Mouse (Mus musculus) intestine, embryonic 14.5 days (tissue): ENCODE data around the gene Tacc2. TPM values are rescaled to one million over a fixed set of nuclear protein-coding genes. Genes with fewer than 3 reads are reported as not detected.

ENCODE experiments used
- ATAC-seq: fragments of 200-750 bp; cut with Nextera tagmentation; replicated peaks from 2 replicates; pipeline ENCODE4 v1.8.0; 2017; ENCODE audit warnings: low read depth, moderate number of reproducible peaks, moderate TSS enrichment, moderate library complexity; ENCODE audit not compliant: low FRiP score, low TSS enrichment
- DNase-seq: peaks from one replicate; pipeline ENCODE4 v3.0.0-alpha.2; 2018; ENCODE audit warnings: low spot score
- H3K27ac ChIP-seq: fragments of 300-500 bp; sonication (generic); 2 replicates; pipeline ENCODE4 v1.5.1; 2014; ENCODE audit warnings: low read depth, mild to moderate bottlenecking, control low read depth
- H3K27me3 ChIP-seq: fragments of 300-500 bp; sonication (generic); replicated peaks from 2 replicates; pipeline ENCODE4 v1.6.1; 2014; ENCODE audit warnings: low read length, control low read depth; ENCODE audit not compliant: control insufficient read depth, insufficient read depth
- H3K36me3 ChIP-seq: fragments of 300-500 bp; sonication (generic); 2 replicates; pipeline ENCODE4 v1.6.1; 2014; ENCODE audit warnings: low read length, control low read depth; ENCODE audit not compliant: control insufficient read depth, insufficient read depth
- H3K4me1 ChIP-seq: fragments of 300-500 bp; sonication (generic); replicated peaks from 2 replicates; pipeline ENCODE4 v1.6.1; 2014; ENCODE audit warnings: low read length, control low read depth, mixed read lengths; ENCODE audit not compliant: control insufficient read depth, insufficient read depth
- H3K4me2 ChIP-seq: fragments of 300-500 bp; sonication (generic); 2 replicates; pipeline ENCODE4 v1.6.1; 2014; ENCODE audit warnings: low read length
- H3K4me3 ChIP-seq: fragments of 300-500 bp; sonication (generic); 2 replicates; pipeline ENCODE4 v1.5.1; 2014; ENCODE audit warnings: low read depth, low read length, control low read depth, mixed read lengths
- H3K9ac ChIP-seq: fragments of 300-500 bp; sonication (generic); 2 replicates; pipeline ENCODE4 v1.6.1; 2014; ENCODE audit warnings: mild to moderate bottlenecking, low read length
- H3K9me3 ChIP-seq: fragments of 300-500 bp; sonication (generic); 2 replicates; pipeline ENCODE4 v1.6.1; 2016; ENCODE audit warnings: low read length, control low read depth; ENCODE audit not compliant: control insufficient read depth
- WGBS: fragments of 180-500 bp; shearing (Covaris S2); extraction: QIAGEN DNeasy Blood & Tissue Kit; methylation state at CpG from one replicate; pipeline ENCODE4 v1.1.7; 2014; 5-methylcytosine and 5-hydroxymethylcytosine counted together
- polyA plus RNA-seq: library from polyadenylated mRNA; unstranded; fragments of >200 nt; fragmentation: Nextera tagmentation; extraction: Ambion mirVana; gene quantifications from 2 replicates; pipeline ENCODE4 v1.2.1, GENCODE M21; 2014

Tacc2 gene
- polyA plus RNA-seq, 1 experiment from 2014 or later = 33.7 TPM

DNA sequence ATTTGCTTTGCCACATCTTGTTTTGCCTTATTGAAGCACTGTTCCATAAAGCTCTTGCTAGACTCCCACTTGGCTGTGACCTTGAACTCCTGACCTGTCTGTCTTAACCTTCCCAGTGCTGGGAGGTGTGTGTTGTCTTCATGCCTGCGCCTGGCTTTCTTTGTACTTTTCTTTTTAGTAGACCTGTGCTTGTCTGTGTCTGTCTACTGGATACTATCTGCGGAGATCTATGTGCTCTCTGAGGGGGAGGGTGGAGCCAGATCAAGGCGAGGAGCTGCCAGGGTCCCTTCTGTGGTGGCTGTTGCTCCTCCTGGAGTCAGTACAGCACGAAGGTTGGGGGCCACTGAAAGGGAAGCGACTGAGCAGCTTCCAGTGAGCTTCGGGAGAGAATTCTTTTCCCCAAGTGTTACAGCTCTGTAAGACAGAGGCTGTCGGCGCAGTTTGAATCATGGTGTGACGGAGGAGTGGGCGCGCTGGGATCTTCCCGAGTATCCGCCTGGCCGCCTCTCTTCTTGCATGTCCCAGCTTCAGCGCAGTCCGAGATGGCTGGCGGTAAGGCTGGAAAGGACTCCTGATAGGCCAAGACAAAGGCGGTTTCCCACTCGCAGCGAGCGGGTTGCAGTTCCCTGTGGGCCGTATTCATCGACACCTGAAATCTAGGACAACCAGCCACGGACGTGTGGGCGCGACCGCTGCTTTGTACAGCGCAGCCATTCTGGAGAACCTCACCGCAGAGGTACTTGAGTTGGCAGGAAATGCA lies 189.4 kb downstream of the Tacc2 start:
- Histone ChIP-seq H3K27ac (no peak overlapping the region), H3K4me2 (no peak overlapping the region), H3K4me3 (no peak overlapping the region), H3K9me3 (no peaks in the 10 kb centered on the region), H3K9ac (peak overlapping the region; percentile 27; the same call in 1 of the 2 replicates), H3K36me3 (peaks cover 22% of the 10 kb centered on the region), H3K4me1 (0 out of 2 replicates have a peak, but pooled peaks cover 2% of the 10 kb centered on the region), H3K27me3 (no peaks in the 10 kb centered on the region)
- ATAC-seq = no peak
- 61% methylated on average over 30 of the region's 30 CpGs for WGBS
- no peak for DNase-seq

DNA sequence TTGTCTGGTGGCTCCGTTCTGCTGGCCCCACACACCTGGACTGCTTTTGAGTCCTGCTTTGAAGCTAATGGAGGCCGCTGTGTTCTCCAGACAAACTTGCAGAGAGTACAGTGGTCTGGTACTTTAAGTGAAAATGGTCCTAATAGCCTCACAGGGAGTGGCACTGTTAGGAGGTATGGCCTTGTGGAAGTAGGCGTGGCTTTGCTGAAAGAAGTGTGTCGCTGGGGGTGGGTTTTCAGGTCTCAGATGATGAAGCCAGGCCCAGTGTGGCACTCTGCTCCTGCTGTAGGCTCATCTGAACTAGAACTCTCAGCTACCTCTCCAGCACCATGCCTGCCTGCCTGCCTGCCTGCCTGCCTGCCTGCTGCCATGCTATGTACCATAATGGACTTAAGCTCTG lies 190.9 kb downstream of the Tacc2 start:
- no peak for DNase-seq
- Histone ChIP-seq H3K9me3 (no peaks in the 10 kb centered on the region), H3K4me2 (no peak overlapping the region), H3K27ac (no peak overlapping the region), H3K27me3 (no peaks in the 10 kb centered on the region), H3K9ac (no peak overlapping the region), H3K36me3 (peaks cover 21% of the 10 kb centered on the region), H3K4me3 (no peak overlapping the region), H3K4me1 (no peaks in the 10 kb centered on the region)
- WGBS = 87% methylated on average over 4 of the region's 4 CpGs
- no peak for ATAC-seq

DNA sequence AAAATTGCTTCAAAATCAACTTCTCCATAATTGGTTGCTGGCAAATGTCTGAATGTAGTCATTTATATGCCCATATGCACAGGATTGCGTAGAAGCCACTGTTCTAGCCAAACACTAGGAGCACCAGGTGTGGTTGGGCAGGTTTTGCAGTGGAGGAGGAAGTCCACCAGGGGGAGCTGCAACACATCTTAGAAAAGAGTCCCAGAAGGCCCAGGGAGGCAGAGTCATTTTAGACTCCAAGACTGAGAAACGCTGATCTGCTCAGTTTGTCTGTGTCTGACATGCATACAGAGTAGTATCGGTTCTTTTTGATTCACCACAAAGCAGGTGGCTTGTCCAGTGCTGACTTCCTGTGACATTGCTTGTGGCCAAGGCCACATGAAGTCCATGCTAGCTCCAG lies 193.5 kb downstream of the Tacc2 start:
- Histone ChIP-seq H3K27me3 (no peaks in the 10 kb centered on the region), H3K36me3 (peaks cover under 1% of the 10 kb centered on the region; the same call in 1 of the 2 replicates), H3K9ac (no peak overlapping the region), H3K4me3 (no peak overlapping the region), H3K4me1 (no peaks in the 10 kb centered on the region), H3K4me2 (no peak overlapping the region), H3K9me3 (no peaks in the 10 kb centered on the region), H3K27ac (no peak overlapping the region)
- DNase-seq = peak; percentile 89
- 27% methylated on average over 3 of the region's 3 CpGs for WGBS
- ATAC-seq = no peak

DNA sequence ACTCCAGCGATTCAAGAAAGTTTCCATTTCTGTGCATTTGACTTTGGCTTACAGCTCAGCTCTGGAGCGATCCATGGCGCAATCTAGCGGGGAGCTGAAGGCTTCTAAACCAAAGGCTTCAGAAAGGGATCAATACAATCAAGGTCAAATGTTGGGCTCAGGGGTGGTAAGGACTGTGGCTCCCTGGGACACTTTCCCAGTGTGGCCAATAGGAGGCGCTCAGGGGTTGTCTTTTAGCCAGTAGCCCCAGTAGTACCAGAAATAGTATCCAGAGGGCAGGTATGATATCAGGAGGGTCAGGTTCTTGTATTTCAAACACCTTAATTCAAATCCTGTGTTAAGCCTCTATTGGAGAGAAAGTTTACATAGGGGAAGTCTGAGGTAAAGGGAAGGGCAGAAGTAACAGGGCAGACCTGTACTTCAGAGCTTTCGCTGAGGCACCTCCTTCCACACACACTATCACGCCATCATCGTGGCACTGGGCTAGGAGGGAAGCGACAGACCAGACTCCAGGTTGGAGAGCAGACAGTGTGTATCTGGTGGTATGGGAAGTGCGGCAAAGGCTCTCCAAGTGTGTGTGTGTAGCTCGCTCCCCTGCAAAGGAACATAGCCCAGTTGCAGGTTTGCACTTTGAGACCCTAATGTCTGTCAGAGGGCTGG lies 196.1 kb downstream of the Tacc2 start:
- H3K27ac ChIP-seq = no peak overlapping the region
- peak; percentile 65 for DNase-seq
- ATAC-seq = no peak

DNA sequence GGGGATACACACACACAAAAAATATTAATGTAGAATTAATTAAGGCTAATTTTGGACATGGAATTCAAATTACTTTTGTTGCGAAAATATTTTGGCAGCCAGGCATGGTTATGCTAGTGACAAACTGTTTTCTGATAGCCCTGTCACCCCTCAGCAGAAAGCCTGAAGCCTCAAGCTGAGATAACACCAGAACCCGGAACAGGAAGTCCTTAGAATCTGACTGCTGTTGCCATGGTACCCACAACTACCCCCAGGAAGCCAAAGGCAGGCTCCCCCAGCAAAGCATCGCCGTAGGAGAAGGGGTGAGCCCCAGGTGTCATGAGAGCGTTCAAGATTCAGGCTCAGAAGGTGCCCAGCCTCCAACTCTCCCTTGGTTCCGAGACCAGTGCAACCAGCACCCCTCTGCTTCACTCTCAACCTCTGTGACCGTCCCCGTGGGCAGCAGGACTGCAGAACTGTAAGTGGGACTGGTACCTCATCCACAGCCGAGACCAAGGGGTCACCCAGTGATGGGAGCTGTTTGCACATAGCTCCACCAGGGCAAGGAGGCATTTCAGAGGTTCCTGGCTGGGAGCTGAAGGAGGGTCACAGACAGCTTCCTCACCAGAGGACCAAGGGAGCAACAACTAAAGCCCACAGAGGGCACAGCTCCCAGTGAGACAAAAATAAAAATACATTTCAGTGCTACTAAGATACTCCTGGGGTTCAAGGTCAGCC lies 196.8 kb downstream of the Tacc2 start, which contains the start of gene Btbd16:
TSS of gene Btbd16 (plus strand) at position 156 of the 717 bp plus-strand sequence.
- Histone ChIP-seq H3K4me1 (no peaks in the 10 kb centered on the region), H3K9me3 (no peaks in the 10 kb centered on the region), H3K9ac (no peak within 1 kb of the TSS), H3K36me3 (no peaks in the 10 kb centered on the region), H3K27me3 (no peaks in the 10 kb centered on the region), H3K27ac (no peak within 1 kb of the TSS), H3K4me2 (no peak within 1 kb of the TSS), H3K4me3 (no peak within 1 kb of the TSS)
- ATAC-seq = no peak
- no peak for DNase-seq
- 55% methylated on average over 9 of the region's 9 CpGs for WGBS

More for the DNA sequence above, 196.1 kb downstream of the Tacc2 start:
- no peaks in the 10 kb centered on the region for H3K4me1 ChIP-seq
- no peak overlapping the region for H3K4me3 ChIP-seq
- H3K9ac ChIP-seq = no peak overlapping the region
- 65% methylated on average over 11 of the region's 11 CpGs for WGBS
- no peaks in the 10 kb centered on the region for H3K36me3 ChIP-seq
- H3K9me3 ChIP-seq = no peaks in the 10 kb centered on the region
- no peak overlapping the region for H3K4me2 ChIP-seq
- no peaks in the 10 kb centered on the region for H3K27me3 ChIP-seq

DNA sequence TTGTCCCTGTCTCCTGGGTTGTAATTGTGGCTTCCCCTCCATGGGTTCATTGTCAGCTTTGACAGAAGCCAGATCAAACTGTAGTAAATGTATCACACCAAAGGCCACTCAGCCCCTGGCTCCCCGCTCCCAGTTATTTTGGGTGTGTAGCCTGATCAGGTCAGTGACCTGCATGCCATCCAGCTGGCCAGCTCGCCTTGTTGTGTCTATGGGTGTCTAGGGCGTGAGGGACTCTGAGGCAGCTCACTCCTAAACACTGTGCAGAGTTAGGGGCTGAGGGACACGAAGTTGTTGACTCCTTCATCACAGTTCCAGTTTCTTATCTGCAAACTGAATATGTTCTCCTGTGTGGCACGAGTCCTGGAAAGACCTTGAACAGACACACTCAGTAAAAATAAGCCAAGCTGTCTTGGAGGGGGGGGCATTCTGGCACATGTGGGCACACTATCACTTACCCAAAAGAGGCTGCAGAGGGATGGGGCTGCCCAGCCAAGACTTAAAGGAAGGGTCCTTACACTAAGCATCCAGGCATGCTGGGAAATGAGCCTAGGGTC lies 203.7 kb downstream of the Tacc2 start:
- Histone ChIP-seq H3K9ac (no peak overlapping the region), H3K27me3 (no peaks in the 10 kb centered on the region), H3K4me1 (peaks cover under 1% of the 10 kb centered on the region; the same call in 1 of the 2 replicates), H3K4me3 (no peak overlapping the region), H3K27ac (no peak overlapping the region), H3K36me3 (no peaks in the 10 kb centered on the region), H3K9me3 (no peaks in the 10 kb centered on the region), H3K4me2 (no peak overlapping the region)
- DNase-seq (no peak), ATAC-seq (no peak)
- WGBS = 33% methylated on average over 5 of the region's 5 CpGs

DNA sequence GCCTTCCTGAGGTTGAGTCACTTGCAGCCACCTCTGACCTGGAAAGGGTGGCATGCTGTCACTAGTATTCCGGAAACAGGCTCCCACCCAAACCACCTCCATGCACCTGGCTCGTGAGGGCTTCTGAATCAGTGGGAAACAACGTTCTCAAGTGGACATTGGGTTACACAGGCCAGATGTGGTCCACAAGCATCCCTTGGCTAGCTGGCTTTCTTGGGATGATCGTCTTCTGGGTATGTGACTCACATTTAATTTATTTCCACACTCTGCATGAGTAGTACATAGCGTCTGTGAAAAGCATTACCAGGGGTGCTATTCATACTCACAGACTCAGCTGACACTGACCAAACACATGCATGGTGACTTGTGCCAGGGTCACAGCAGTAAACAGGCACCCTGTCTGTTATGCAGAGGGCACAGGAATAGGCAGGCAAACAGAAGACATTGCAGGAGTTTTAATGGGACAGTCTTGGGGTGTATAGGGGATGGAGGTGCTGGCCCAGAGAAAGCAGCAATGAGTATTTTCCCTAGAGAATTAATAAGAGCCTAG lies 205.3 kb downstream of the Tacc2 start:
- Histone ChIP-seq H3K27me3 (no peaks in the 10 kb centered on the region), H3K36me3 (no peaks in the 10 kb centered on the region), H3K4me1 (peaks cover 7% of the 10 kb centered on the region; the same call in 1 of the 2 replicates), H3K27ac (no peak overlapping the region), H3K4me2 (no peak overlapping the region), H3K9me3 (no peaks in the 10 kb centered on the region), H3K9ac (no peak overlapping the region), H3K4me3 (no peak overlapping the region)
- ATAC-seq = no peak
- WGBS = 53% methylated on average over 5 of the region's 5 CpGs
- DNase-seq = no peak

DNA sequence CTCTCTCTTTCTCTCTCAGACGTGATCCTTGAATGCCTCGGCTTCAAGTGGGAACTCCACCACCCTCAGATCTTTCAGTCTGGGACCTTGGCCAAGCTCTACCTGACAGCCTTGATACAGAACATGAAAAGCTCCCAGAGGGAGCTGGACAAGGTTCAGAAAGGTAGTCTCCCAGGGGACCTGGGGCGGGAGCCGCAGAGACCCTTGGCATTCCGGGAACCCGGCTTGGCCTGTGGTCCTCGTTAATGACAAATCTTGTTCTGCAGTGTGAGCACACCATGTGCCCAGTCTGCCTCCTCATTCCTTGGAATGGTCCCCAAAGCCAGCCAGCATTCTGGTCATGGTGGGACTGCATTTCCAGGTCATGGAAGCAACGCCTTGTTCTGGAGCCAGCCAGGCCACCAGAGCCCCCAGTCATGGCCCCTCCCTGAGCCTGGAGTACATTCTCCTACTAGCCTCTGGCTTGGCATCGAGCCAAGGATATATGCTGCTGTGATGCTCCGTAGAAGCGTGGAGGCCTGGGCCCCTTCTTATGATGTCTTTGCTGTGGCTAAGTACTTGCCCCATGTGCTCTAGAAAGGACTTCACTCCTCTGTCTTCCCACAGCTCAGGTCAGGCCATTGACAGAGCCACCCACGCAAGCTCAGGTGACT lies 208.8 kb downstream of the Tacc2 start:
- 0 out of 2 replicates have a peak, but pooled peaks have one; percentile 34 for ATAC-seq
- DNase-seq = no peak
- WGBS = 64% methylated on average over 12 of the region's 12 CpGs

More for the DNA sequence above, 208.8 kb downstream of the Tacc2 start:
- no peaks in the 10 kb centered on the region for H3K9me3 ChIP-seq
- no peak overlapping the region for H3K27ac ChIP-seq
- H3K4me1 ChIP-seq = peaks cover 7% of the 10 kb centered on the region; the same call in 1 of the 2 replicates
- no peak overlapping the region for H3K4me2 ChIP-seq
- H3K36me3 ChIP-seq = no peaks in the 10 kb centered on the region
- no peak overlapping the region for H3K9ac ChIP-seq
- no peak overlapping the region for H3K4me3 ChIP-seq
- no peaks in the 10 kb centered on the region for H3K27me3 ChIP-seq
